Mouse (Mus musculus): Measurements from ENCODE around the gene Gm6899. TPM values are rescaled to one million over a fixed set of nuclear protein-coding genes. Genes with fewer than 3 reads are reported as not detected.

The Gm6899 gene
- total and polyA plus RNA-seq, 3 experiments, result 0.60 TPM; not detected in 2

DNA sequence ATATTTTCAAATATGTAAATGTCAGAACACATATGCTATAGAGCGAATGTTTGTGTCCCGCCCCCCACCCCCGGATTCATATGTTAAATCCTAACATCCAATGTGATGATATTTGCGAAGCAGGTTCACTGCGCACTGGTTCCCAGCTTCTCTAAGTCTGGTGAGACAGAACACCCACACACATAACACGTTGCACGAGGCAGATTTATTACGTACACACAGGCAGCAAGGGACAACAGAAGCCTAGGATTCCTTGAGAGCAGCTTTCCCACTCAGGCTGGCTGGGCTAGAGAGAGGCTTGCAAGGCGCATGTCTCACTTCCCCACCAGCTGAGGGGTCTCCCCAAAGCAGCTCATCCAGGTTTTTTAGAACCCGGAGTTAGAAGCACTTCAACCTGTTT lies 15.8 kb downstream of the Gm6899 start:
- Histone ChIP-seq H3K9me3 (replicated peaks; ENCODE audit: low read length) (no peaks in the 10 kb centered on the region), H3K79me2 (replicated peaks; ENCODE audit: control insufficient read depth, extremely low read depth, insufficient read depth, poor library complexity, severe bottlenecking) (no peaks in the 10 kb centered on the region; the same call in 1 of the 2 replicates), H3K27me3 (replicated peaks) (no peaks in the 10 kb centered on the region), H3K4me2 (ENCODE audit: insufficient read depth, low read depth, poor library complexity, severe bottlenecking) (no peak overlapping the region), H3K36me3 (replicated peaks in 1 of 2; ENCODE audit: control insufficient read depth in 1 of 2, insufficient read depth in 1 of 2, low read length in 1 of 2) (no peaks in the 10 kb centered on the region), H3K9ac (ENCODE audit: insufficient read depth, low read depth) (no peak overlapping the region), H3K4me1 (ENCODE audit: control insufficient read depth in 1 of 2, insufficient read depth in 2 of 2) (peaks cover 6 to 41% of the 10 kb centered on the region in 2 experiments), H3K27ac (ENCODE audit: insufficient read depth, low read depth) (no peak overlapping the region), H3K4me3 (replicated peaks in 1 of 3; ENCODE audit: low read depth in 2 of 3, low read length in 2 of 3, poor library complexity in 1 of 3) (no peak overlapping the region)
- in situ Hi-C loops (cut with MboI; ENCODE audit: low pct_ligation_motif_present, low pct_unique_long_range_greater_than_20kb, low sequenced_read_pairs) (no loop called here), dilution Hi-C loops (cut with MboI; ENCODE audit: extremely low pct_ligation_motif_present, extremely low pct_unique_long_range_greater_than_20kb, low sequenced_read_pairs) (no loop called here)
- DNase-seq (ENCODE audit: extremely low read depth), result no peak
- TF ChIP-seq ZKSCAN1 (IDR thresholded peaks at IDR 0.05; ENCODE audit: borderline replicate concordance, low read depth, low read length), result no peak
- no peak for TF ChIP-seq ZMIZ1 (IDR thresholded peaks at IDR 0.05; ENCODE audit: low read depth, low read length)
- no peak for TF ChIP-seq UBTF (IDR thresholded peaks at IDR 0.05; ENCODE audit: low read depth, low read length)
- no peak for TF ChIP-seq USF1 (IDR thresholded peaks at IDR 0.05; ENCODE audit: low read depth, low read length)
- TF ChIP-seq MXI1 (IDR thresholded peaks at IDR 0.05; ENCODE audit: low read depth, low read length), result no peak
- TF ChIP-seq SIN3A (IDR thresholded peaks at IDR 0.05; ENCODE audit: low read length), result no peak
- no peak for TF ChIP-seq BHLHE40 (IDR thresholded peaks at IDR 0.05; ENCODE audit: low read depth, low read length)
- TF ChIP-seq TCF12 (IDR thresholded peaks at IDR 0.05; ENCODE audit: low read depth, low read length), result no peak
- TF ChIP-seq ETS1 (conservative IDR thresholded peaks at IDR 0.05; ENCODE audit: low read depth, low read length), result no peak
- no peak for TF ChIP-seq MAX (IDR thresholded peaks at IDR 0.05; ENCODE audit: low read length)
- TF ChIP-seq GABPA (IDR thresholded peaks at IDR 0.05; ENCODE audit: insufficient replicate concordance, low read depth, low read length), result no peak
- TF ChIP-seq POLR2A (IDR thresholded peaks at IDR 0.05; ENCODE audit: low read depth, low read length), result no peak
- no peak for TF ChIP-seq MEF2A (IDR thresholded peaks at IDR 0.05; ENCODE audit: borderline replicate concordance, low read depth, low read length)
- TF ChIP-seq RAD21 (IDR thresholded peaks at IDR 0.05; ENCODE audit: low read depth, low read length), result no peak
- no peak for TF ChIP-seq MAZ (IDR thresholded peaks at IDR 0.05; ENCODE audit: low read depth, low read length)
- TF ChIP-seq MAFK (IDR thresholded peaks at IDR 0.05; ENCODE audit: insufficient replicate concordance, low read length), result no peak
- no peak for TF ChIP-seq USF2 (conservative IDR thresholded peaks at IDR 0.05; ENCODE audit: low read depth, low read length)
- no peak for TF ChIP-seq CHD2 (IDR thresholded peaks at IDR 0.05; ENCODE audit: low read length)
- TF ChIP-seq POLR2AphosphoS2 (IDR thresholded peaks at IDR 0.05; ENCODE audit: low read depth, low read length), result no peak
- TF ChIP-seq CTCF (conservative IDR thresholded peaks at IDR 0.05 in 1 of 2, IDR thresholded peaks at IDR 0.05 in 1 of 2; ENCODE audit: low read depth in 2 of 2, low read length in 2 of 2), result no peak

DNA sequence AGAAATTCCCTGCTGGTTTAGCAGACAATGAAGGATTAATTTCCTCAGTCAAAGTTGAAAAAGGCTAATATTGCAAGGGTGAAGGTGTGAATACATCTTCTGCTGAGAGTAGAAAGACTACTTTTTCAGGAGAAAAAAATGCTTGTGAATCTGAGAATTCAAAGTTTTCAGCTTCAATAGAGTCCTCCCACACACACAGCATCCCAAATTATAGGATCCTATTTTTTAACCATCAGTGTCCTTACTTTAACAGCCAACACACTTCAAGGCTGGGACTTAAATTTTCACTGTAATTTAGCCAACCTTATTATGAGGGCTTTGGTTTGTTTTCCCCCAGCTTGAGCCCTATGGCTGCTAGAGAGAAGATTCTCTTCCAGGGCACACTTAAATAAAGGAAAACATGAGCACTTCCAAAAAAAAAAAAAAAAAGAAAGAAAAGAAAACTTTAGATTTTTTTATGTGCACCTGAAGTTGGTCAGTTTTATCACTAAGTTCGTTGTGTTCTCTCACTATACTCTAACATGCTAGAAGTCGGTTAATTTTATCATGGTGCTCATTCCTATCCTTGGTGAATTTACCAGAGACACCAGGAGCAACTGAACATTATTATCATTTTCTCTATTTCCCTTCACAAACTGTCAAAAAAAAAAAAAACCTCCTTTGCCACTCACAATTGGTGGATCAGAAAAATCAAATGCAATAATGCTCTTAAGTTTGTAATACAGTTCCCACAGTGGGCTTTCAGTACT lies 25.6 kb downstream of the Gm6899 start:
- Histone ChIP-seq H3K27ac (ENCODE audit: insufficient read depth, low read depth) (no peak overlapping the region), H3K4me2 (ENCODE audit: insufficient read depth, low read depth, poor library complexity, severe bottlenecking) (no peak overlapping the region), H3K9ac (ENCODE audit: insufficient read depth, low read depth) (no peak overlapping the region), H3K9me3 (replicated peaks; ENCODE audit: low read length) (no peaks in the 10 kb centered on the region), H3K4me3 (replicated peaks in 1 of 3; ENCODE audit: low read depth in 2 of 3, low read length in 2 of 3, poor library complexity in 1 of 3) (no peak overlapping the region), H3K27me3 (replicated peaks) (no peaks in the 10 kb centered on the region), H3K79me2 (replicated peaks; ENCODE audit: control insufficient read depth, extremely low read depth, insufficient read depth, poor library complexity, severe bottlenecking) (no peaks in the 10 kb centered on the region), H3K4me1 (ENCODE audit: control insufficient read depth in 1 of 2, insufficient read depth in 2 of 2) (no peaks in the 10 kb centered on the region), H3K36me3 (replicated peaks in 1 of 2; ENCODE audit: control insufficient read depth in 1 of 2, insufficient read depth in 1 of 2, low read length in 1 of 2) (no peaks in the 10 kb centered on the region)
- in situ Hi-C loops (cut with MboI; ENCODE audit: low pct_ligation_motif_present, low pct_unique_long_range_greater_than_20kb, low sequenced_read_pairs), result no loop called here
- TF ChIP-seq JUN (IDR thresholded peaks at IDR 0.05; ENCODE audit: insufficient read depth, low read depth, low read length) (no peak), POLR2A (IDR thresholded peaks at IDR 0.05; ENCODE audit: low read depth, low read length) (no peak), BHLHE40 (IDR thresholded peaks at IDR 0.05; ENCODE audit: low read depth, low read length) (no peak), MAZ (IDR thresholded peaks at IDR 0.05; ENCODE audit: low read depth, low read length) (no peak), ETS1 (conservative IDR thresholded peaks at IDR 0.05; ENCODE audit: low read depth, low read length) (no peak), NRF1 (IDR thresholded peaks at IDR 0.05; ENCODE audit: low read depth, low read length) (no peak), POLR2AphosphoS2 (IDR thresholded peaks at IDR 0.05; ENCODE audit: low read depth, low read length) (no peak), TBP (conservative IDR thresholded peaks at IDR 0.05; ENCODE audit: low read depth, low read length) (no peak), USF1 (IDR thresholded peaks at IDR 0.05; ENCODE audit: low read depth, low read length) (no peak), ZMIZ1 (IDR thresholded peaks at IDR 0.05; ENCODE audit: low read depth, low read length) (no peak), USF2 (conservative IDR thresholded peaks at IDR 0.05; ENCODE audit: low read depth, low read length) (no peak)
- dilution Hi-C loops (cut with MboI; ENCODE audit: extremely low pct_ligation_motif_present, extremely low pct_unique_long_range_greater_than_20kb, low sequenced_read_pairs), result no loop called here
- no peak for DNase-seq (ENCODE audit: extremely low read depth)
